Mouse (Mus musculus) urinary bladder, adult 2 months (tissue): Measurements from ENCODE around the gene Cxcr4. TPM values are rescaled to one million over a fixed set of nuclear protein-coding genes. Genes with fewer than 3 reads are reported as not detected.
"Not testable (repeated sequence)": the region's sequence is repeated elsewhere in the genome, so short reads cannot be mapped to it uniquely, and the experiment has no call there.

ENCODE experiments used
- DNase-seq: peaks from one replicate; pipeline ENCODE4 v3.0.0; 2022; ENCODE audit warnings: low spot score
- polyA plus RNA-seq: library from polyadenylated mRNA; depleted of rRNA; stranded (reverse); fragments of >200 nt; gene quantifications from 2 replicates; pipeline ENCODE4 v1.2.3, GENCODE M21; 2012

The Cxcr4 gene
- polyA plus RNA-seq, 1 experiment: 8.7 TPM

GRCm38 (mm10) chr1:128597209-128597782, 5.2 kb upstream of the Cxcr4 start:
- DNase-seq: no peak

DNA sequence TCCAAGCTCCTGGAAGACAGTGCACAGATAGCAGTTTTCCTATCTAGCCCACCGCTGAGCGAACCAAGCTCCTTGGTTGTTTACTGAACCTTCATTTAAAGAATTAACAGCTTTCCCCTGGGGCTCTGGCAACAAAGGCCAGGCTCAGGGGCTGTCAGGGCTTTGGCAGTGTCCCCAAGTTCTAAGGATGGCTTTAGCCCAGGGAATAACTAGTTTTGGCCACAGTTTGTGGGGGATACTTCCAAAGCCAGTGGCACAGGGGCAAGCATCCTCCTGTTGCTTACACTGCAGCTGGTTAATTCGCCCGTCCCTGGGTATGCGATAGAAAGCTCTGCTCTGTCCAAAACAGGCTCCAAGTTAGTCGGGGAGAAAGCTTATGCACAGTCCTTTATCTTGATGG, 3.4 kb upstream of the Cxcr4 start:
- no peak for DNase-seq

GRCm38 (mm10) chr1:128595105-128595420, 3.0 kb upstream of the Cxcr4 start:
- no peak for DNase-seq

- DNase-seq: no peak
These were observed 2.4 kb upstream of the Cxcr4 start for GRCm38 (mm10) chr1:128594353-128595104.

DNA sequence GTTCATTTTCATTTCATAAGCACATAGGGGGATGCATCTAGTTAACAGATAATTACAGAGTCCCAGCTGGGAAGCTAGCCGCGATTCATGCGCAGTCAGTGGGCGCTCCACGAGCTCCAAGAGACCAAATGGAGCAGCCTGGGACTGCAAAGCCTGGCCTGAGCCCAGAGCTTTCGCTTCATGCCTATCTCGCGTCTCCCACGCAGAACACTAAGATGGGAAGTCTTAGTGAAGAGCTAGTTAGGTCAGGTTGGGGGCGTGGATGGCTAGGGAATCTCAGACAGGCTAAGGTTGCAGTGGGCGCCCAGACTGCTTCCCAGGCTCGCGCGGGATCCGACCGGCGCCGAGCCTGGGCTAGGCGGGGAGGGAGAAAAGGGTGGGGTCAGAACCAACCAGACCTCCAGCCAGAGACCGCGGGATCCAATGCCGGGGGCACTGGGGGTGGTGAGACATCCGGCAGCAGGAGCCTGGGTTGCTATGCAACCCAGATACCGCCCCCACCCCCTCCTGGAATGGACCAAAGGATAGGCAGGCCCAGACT, 938 bp upstream of the Cxcr4 start:
- peak; percentile 23 for DNase-seq

GRCm38 (mm10) chr1:128591721-128592210, 327 bp downstream of the Cxcr4 start:
- DNase-seq: peak; percentile 21

DNA sequence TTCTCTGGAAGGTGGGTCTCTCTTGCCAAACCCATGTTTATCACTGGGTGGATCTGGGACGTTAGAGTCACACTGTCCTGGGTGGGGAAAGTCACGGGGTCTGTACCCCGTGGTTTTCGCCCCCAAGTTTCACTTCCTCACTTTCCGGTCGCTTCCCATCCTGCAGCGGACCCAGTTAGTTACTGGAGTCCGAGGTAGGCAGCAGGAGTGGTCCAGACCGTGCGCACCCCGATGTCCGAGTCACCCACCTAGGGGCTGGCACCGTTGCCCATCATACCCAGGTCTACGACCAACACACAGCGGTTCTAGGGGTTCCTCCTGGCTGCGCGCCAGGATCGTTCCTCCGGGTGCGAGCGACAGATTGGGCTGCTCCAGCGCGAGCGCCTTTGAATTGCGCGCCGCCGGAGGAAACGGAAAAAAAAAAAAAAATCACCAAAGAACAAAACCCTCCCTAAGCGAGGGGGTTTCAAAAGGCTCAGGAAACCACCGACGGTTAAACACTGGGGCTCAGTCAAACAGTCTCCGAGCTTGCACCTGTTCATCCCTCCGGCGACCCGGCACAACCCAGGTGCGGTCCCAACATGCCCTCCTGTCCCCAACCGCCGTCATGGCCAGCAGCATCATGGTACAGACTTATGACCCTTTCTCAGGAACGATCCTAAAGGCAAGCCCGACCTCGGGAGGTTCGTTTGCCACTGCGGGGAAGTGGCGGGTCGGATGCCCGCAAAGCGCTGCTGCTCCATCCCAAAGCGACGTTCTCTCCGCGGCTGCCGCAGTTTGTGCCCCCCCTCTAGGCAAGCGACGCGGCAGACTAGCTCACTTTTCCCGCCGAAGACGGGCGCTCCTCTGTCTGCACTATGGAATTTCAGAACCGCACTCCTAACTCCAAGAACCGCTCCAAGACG, 1.0 kb downstream of the Cxcr4 start:
- peak; percentile 22 for DNase-seq

GRCm38 (mm10) chr1:128590011-128590410, 2.1 kb downstream of the Cxcr4 start:
- DNase-seq: no peak

GRCm38 (mm10) chr1:128589488-128589887, 2.6 kb downstream of the Cxcr4 start:
- DNase-seq: no peak

GRCm38 (mm10) chr1:128588337-128588736, 3.8 kb downstream of the Cxcr4 start:
- DNase-seq: no peak

GRCm38 (mm10) chr1:128586928-128587780, 4.9 kb downstream of the Cxcr4 start:
- DNase-seq: no peak

- DNase-seq: no peak
These were observed 5.7 kb downstream of the Cxcr4 start for GRCm38 (mm10) chr1:128586162-128586927.

GRCm38 (mm10) chr1:128585396-128586161, 6.5 kb downstream of the Cxcr4 start:
- DNase-seq: no peak

- DNase-seq: not testable (repeated sequence)
These were observed 7.4 kb downstream of the Cxcr4 start for GRCm38 (mm10) chr1:128584716-128585115.

DNA sequence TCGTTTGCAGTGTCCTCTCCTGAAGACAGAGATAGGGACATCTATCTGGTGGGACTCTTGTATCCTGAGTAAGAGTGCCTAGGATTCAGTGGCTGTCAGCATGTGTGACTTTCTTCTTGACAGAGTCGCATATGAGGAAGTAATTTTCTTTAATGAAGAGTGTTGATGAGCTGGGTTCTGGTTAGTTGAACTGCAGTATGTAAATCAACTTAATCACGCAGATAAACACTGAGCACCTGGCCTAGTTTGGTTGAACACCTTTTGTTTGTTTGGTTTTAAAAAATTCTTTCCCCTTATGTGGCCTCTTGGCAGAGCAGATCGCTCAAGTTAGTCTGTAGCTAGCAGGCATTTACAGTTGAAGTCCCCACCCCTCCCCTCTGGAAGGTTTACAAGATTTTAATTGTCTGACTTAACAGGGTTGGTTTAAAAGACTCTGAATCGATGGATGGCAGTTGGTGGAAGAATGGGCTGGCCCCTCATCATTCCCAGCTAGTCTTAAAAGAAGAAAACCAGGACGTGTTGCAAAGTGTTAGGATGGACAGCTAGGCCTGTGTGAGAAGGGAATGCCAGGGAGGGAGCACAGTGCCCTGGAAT, 8.7 kb downstream of the Cxcr4 start:
- no peak for DNase-seq

DNA sequence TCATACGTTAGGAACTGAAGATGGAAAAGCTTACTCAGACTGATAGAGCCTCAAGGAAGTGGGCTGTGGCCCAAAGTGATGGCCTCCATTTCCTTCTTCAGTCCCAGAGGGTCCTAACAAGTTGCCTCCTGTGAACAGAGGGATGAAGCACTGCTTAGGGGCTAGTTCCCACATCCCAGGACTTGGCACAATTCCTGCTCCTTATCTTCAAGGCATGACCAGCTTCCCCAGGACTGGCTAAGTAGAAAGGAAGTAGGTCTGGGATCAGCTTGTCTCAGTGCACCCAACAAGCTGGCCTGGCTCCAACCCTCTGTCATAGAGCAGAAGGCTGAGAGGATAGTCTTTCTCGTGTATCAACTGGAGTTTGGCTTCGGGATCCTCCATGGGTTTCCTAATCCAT, 11.8 kb downstream of the Cxcr4 start:
- DNase-seq: no peak

- DNase-seq: no peak
These were observed 13.6 kb downstream of the Cxcr4 start for GRCm38 (mm10) chr1:128578454-128578853.

DNA sequence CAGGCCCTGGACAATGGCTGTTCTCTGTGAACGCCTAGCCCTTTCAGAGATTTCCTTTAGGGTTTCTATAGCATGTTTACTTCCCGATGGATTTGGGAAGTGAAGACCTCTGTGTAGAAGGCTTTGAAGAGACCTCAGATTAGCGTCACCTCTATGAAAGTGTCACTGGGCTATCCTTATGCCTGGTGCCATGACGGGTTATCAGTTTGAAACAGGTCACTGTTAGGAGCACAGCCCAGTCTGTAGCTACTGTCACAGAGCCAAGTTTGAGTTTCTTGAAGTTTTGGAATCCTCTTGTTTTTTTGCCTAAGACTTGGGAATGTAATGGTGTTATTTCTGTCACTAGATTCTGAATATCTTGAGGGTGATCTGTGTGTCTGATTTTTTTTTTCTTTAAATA, 17.0 kb downstream of the Cxcr4 start:
- DNase-seq: no peak

DNA sequence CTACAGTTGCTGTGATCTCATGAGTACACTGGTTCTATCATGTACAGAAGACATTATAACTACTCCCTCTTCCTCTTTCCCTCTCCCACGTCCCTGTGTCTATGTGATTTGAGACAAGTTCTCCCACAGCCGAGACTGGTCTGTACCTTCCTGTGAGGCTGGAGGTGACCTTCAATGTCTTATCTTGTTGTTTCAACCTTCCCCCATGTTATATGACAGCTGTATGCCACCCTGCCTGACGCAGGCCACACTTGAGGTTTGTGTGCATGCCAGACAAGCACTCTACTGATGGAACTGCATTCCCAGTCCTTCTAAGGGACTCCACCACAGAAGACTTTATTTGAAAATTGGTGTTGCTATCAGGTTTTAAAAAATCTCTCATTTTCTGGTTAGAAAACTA, 21.1 kb downstream of the Cxcr4 start:
- DNase-seq: no peak
